Mouse (Mus musculus): ENCODE data around the gene Csdc2. TPM values are rescaled to one million over a fixed set of nuclear protein-coding genes. Genes with fewer than 3 reads are reported as not detected.
A peak's percentile ranks its signal among the peaks of the same experiment; 100 is the strongest.

Gene Csdc2
- polyA plus RNA-seq, 1 experiment from 2014 or later, result 18.0 TPM

GRCm38 (mm10) chr15:81919062-81919461 lies 17.5 kb upstream of the Csdc2 start:
- no peaks in the 10 kb centered on the region for H3K9me3 ChIP-seq (ENCODE audit: control insufficient read depth, low read length)
- no peak overlapping the region for H3K27ac ChIP-seq (ENCODE audit: low read depth, low read length)
- H3K36me3 ChIP-seq (ENCODE audit: control insufficient read depth, insufficient read depth, low read length), result peaks cover 5% of the 10 kb centered on the region
- no peak for ATAC-seq (ENCODE audit: low FRiP score)
- no peak overlapping the region for H3K4me2 ChIP-seq
- H3K4me1 ChIP-seq (ENCODE audit: control insufficient read depth, insufficient read depth, low read length), result no peaks in the 10 kb centered on the region; the same call in 1 of the 2 replicates
- DNase-seq (ENCODE audit: low spot score, missing footprints), result no peak
- H3K4me3 ChIP-seq (ENCODE audit: low read depth, low read length), result no peak overlapping the region
- no peak overlapping the region for H3K9ac ChIP-seq (ENCODE audit: low read length)
- no peaks in the 10 kb centered on the region for H3K27me3 ChIP-seq (ENCODE audit: control insufficient read depth, insufficient read depth, low read length)
- WGBS, result 86% methylated on average over 5 of the region's 5 CpGs

- Histone ChIP-seq H3K9ac (ENCODE audit: low read length) (no peak overlapping the region), H3K4me3 (ENCODE audit: low read depth, low read length) (no peak overlapping the region), H3K4me2 (no peak overlapping the region), H3K4me1 (ENCODE audit: control insufficient read depth, insufficient read depth, low read length) (peaks cover 11% of the 10 kb centered on the region), H3K9me3 (ENCODE audit: control insufficient read depth, low read length) (no peaks in the 10 kb centered on the region), H3K27ac (ENCODE audit: low read depth, low read length) (no peak overlapping the region), H3K36me3 (ENCODE audit: control insufficient read depth, insufficient read depth, low read length) (no peaks in the 10 kb centered on the region; the same call in none of the 2 replicates), H3K27me3 (ENCODE audit: control insufficient read depth, insufficient read depth, low read length) (no peaks in the 10 kb centered on the region)
- ATAC-seq (ENCODE audit: low FRiP score) (no peak), DNase-seq (ENCODE audit: low spot score, missing footprints) (no peak)
- WGBS, result 89% methylated on average over 10 of the region's 10 CpGs
Observed at GRCm38 (mm10) chr15:81920546-81921217, 15.9 kb upstream of the Csdc2 start.

GRCm38 (mm10) chr15:81921255-81921654 lies 15.3 kb upstream of the Csdc2 start:
- Histone ChIP-seq H3K9ac (ENCODE audit: low read length) (no peak overlapping the region), H3K36me3 (ENCODE audit: control insufficient read depth, insufficient read depth, low read length) (no peaks in the 10 kb centered on the region; the same call in 1 of the 2 replicates), H3K4me2 (no peak overlapping the region), H3K27ac (ENCODE audit: low read depth, low read length) (no peak overlapping the region), H3K4me3 (ENCODE audit: low read depth, low read length) (no peak overlapping the region), H3K27me3 (ENCODE audit: control insufficient read depth, insufficient read depth, low read length) (no peaks in the 10 kb centered on the region), H3K9me3 (ENCODE audit: control insufficient read depth, low read length) (no peaks in the 10 kb centered on the region), H3K4me1 (ENCODE audit: control insufficient read depth, insufficient read depth, low read length) (peaks cover 11% of the 10 kb centered on the region)
- no peak for ATAC-seq (ENCODE audit: low FRiP score)
- WGBS, result 76% methylated on average over 5 of the region's 5 CpGs
- no peak for DNase-seq (ENCODE audit: low spot score, missing footprints)

- peak overlapping the region; percentile 97 for H3K4me2 ChIP-seq
- no peak for DNase-seq (ENCODE audit: low spot score, missing footprints)
- no peak overlapping the region for H3K27ac ChIP-seq (ENCODE audit: low read depth, low read length)
- peak overlapping the region; percentile 64; the same call in 1 of the 2 replicates for H3K4me3 ChIP-seq (ENCODE audit: low read depth, low read length)
- no peaks in the 10 kb centered on the region for H3K36me3 ChIP-seq (ENCODE audit: control insufficient read depth, insufficient read depth, low read length)
- peaks cover 11% of the 10 kb centered on the region for H3K4me1 ChIP-seq (ENCODE audit: control insufficient read depth, insufficient read depth, low read length)
- H3K27me3 ChIP-seq (ENCODE audit: control insufficient read depth, insufficient read depth, low read length), result no peaks in the 10 kb centered on the region
- 87% methylated on average over 11 of the region's 11 CpGs for WGBS
- peak overlapping the region; percentile 78; the same call in 1 of the 2 replicates for H3K9ac ChIP-seq (ENCODE audit: low read length)
- H3K9me3 ChIP-seq (ENCODE audit: control insufficient read depth, low read length), result no peaks in the 10 kb centered on the region
- no peak for ATAC-seq (ENCODE audit: low FRiP score)
Observed at GRCm38 (mm10) chr15:81924933-81925332, 11.6 kb upstream of the Csdc2 start.

- DNase-seq (ENCODE audit: low spot score, missing footprints) (peak; percentile 100), ATAC-seq (ENCODE audit: low FRiP score) (peak; percentile 97)
- H3K27me3 ChIP-seq (ENCODE audit: control insufficient read depth, insufficient read depth, low read length), result no peaks in the 10 kb centered on the region
- H3K9ac ChIP-seq (ENCODE audit: low read length), result peak within 1 kb of the TSS; percentile 78
- H3K4me2 ChIP-seq, result peak within 1 kb of the TSS; percentile 97
- H3K36me3 ChIP-seq (ENCODE audit: control insufficient read depth, insufficient read depth, low read length), result no peaks in the 10 kb centered on the region
- H3K4me3 ChIP-seq (ENCODE audit: low read depth, low read length), result peak within 1 kb of the TSS; percentile 64
- no peaks in the 10 kb centered on the region for H3K9me3 ChIP-seq (ENCODE audit: control insufficient read depth, low read length)
- peaks cover 11% of the 10 kb centered on the region for H3K4me1 ChIP-seq (ENCODE audit: control insufficient read depth, insufficient read depth, low read length)
- under 1% methylated on average over 54 of the region's 54 CpGs for WGBS
- H3K27ac ChIP-seq (ENCODE audit: low read depth, low read length), result peak within 1 kb of the TSS; percentile 41
Observed at GRCm38 (mm10) chr15:81925760-81926445, 10.7 kb upstream of the Csdc2 start, which contains the start of gene Polr3h. Gene Polr3h, minus strand, starts transcription at chr15:81926240.

- DNase-seq (ENCODE audit: low spot score, missing footprints) (no peak), ATAC-seq (ENCODE audit: low FRiP score) (peak; percentile 73)
- Histone ChIP-seq H3K9me3 (ENCODE audit: control insufficient read depth, low read length) (no peaks in the 10 kb centered on the region), H3K4me2 (peak overlapping the region; percentile 97; the same call in 1 of the 2 replicates), H3K9ac (ENCODE audit: low read length) (no peak overlapping the region; the same call in 1 of the 2 replicates), H3K27ac (ENCODE audit: low read depth, low read length) (peak overlapping the region; percentile 41), H3K27me3 (ENCODE audit: control insufficient read depth, insufficient read depth, low read length) (no peaks in the 10 kb centered on the region), H3K36me3 (ENCODE audit: control insufficient read depth, insufficient read depth, low read length) (no peaks in the 10 kb centered on the region), H3K4me1 (ENCODE audit: control insufficient read depth, insufficient read depth, low read length) (peaks cover 11% of the 10 kb centered on the region), H3K4me3 (ENCODE audit: low read depth, low read length) (no peak overlapping the region)
- 29% methylated on average over 9 of the region's 9 CpGs for WGBS
Observed at GRCm38 (mm10) chr15:81926446-81926822, 10.1 kb upstream of the Csdc2 start.

GRCm38 (mm10) chr15:81927741-81928140 lies 8.8 kb upstream of the Csdc2 start:
- 70% methylated on average over 4 of the region's 4 CpGs for WGBS
- Histone ChIP-seq H3K9ac (ENCODE audit: low read length) (no peak overlapping the region), H3K27ac (ENCODE audit: low read depth, low read length) (no peak overlapping the region)

GRCm38 (mm10) chr15:81928277-81928676 lies 8.3 kb upstream of the Csdc2 start:
- DNase-seq (ENCODE audit: low spot score, missing footprints), result no peak
- no peak for ATAC-seq (ENCODE audit: low FRiP score)
- H3K9me3 ChIP-seq (ENCODE audit: control insufficient read depth, low read length), result no peaks in the 10 kb centered on the region
- H3K27ac ChIP-seq (ENCODE audit: low read depth, low read length), result no peak overlapping the region
- H3K27me3 ChIP-seq (ENCODE audit: control insufficient read depth, insufficient read depth, low read length), result no peaks in the 10 kb centered on the region
- no peak overlapping the region for H3K4me2 ChIP-seq
- H3K36me3 ChIP-seq (ENCODE audit: control insufficient read depth, insufficient read depth, low read length), result no peaks in the 10 kb centered on the region
- peaks cover 11% of the 10 kb centered on the region for H3K4me1 ChIP-seq (ENCODE audit: control insufficient read depth, insufficient read depth, low read length)
- no peak overlapping the region for H3K9ac ChIP-seq (ENCODE audit: low read length)
- H3K4me3 ChIP-seq (ENCODE audit: low read depth, low read length), result no peak overlapping the region
- WGBS, result 64% methylated on average over 11 of the region's 11 CpGs

More at GRCm38 (mm10) chr15:81927741-81928140, 8.8 kb upstream of the Csdc2 start:
- ATAC-seq (ENCODE audit: low FRiP score) (no peak), DNase-seq (ENCODE audit: low spot score, missing footprints) (no peak)
- Histone ChIP-seq H3K36me3 (ENCODE audit: control insufficient read depth, insufficient read depth, low read length) (no peaks in the 10 kb centered on the region), H3K4me1 (ENCODE audit: control insufficient read depth, insufficient read depth, low read length) (peaks cover 11% of the 10 kb centered on the region), H3K4me2 (no peak overlapping the region), H3K4me3 (ENCODE audit: low read depth, low read length) (no peak overlapping the region), H3K9me3 (ENCODE audit: control insufficient read depth, low read length) (no peaks in the 10 kb centered on the region), H3K27me3 (ENCODE audit: control insufficient read depth, insufficient read depth, low read length) (no peaks in the 10 kb centered on the region)

GRCm38 (mm10) chr15:81932951-81933470 lies 3.5 kb upstream of the Csdc2 start:
- H3K27ac ChIP-seq (ENCODE audit: low read depth, low read length), result no peak overlapping the region
- ATAC-seq (ENCODE audit: low FRiP score) (no peak), DNase-seq (ENCODE audit: low spot score, missing footprints) (no peak)
- no peaks in the 10 kb centered on the region for H3K27me3 ChIP-seq (ENCODE audit: control insufficient read depth, insufficient read depth, low read length)
- no peaks in the 10 kb centered on the region for H3K9me3 ChIP-seq (ENCODE audit: control insufficient read depth, low read length)
- no peak overlapping the region for H3K4me3 ChIP-seq (ENCODE audit: low read depth, low read length)
- 41% methylated on average over 12 of the region's 12 CpGs for WGBS
- H3K9ac ChIP-seq (ENCODE audit: low read length), result no peak overlapping the region
- H3K4me2 ChIP-seq, result no peak overlapping the region
- H3K36me3 ChIP-seq (ENCODE audit: control insufficient read depth, insufficient read depth, low read length), result no peaks in the 10 kb centered on the region
- H3K4me1 ChIP-seq (ENCODE audit: control insufficient read depth, insufficient read depth, low read length), result peaks cover 9% of the 10 kb centered on the region; the same call in 1 of the 2 replicates

Data from midbrain, embryonic 11.5 days (tissue).